Mouse (Mus musculus) small intestine, adult 2 months (tissue): ENCODE measurements around the gene 4930432K21Rik.

Experiments used
- CTCF ChIP-seq: fragments of 200-500 bp; IDR thresholded peaks from 2 replicates; pipeline ENCODE4 v1.5.1; 2012; ENCODE audit warnings: low read depth, mild to moderate bottlenecking, control low read depth, inconsistent platforms, low read length, moderate library complexity, mixed read lengths; ENCODE audit not compliant: insufficient replicate concordance, insufficient read length; ENCODE audit errors: extremely low read depth
- POLR2A ChIP-seq: fragments of 200-500 bp; IDR thresholded peaks from 2 replicates; pipeline ENCODE4 v1.6.1; 2012; ENCODE audit warnings: low read depth, mild to moderate bottlenecking, control low read depth, inconsistent platforms, low read length, moderate library complexity

- TF ChIP-seq CTCF (no peak), POLR2A (no peak)
Measured at GRCm38 (mm10) chr8:84126742-84127141, 21.1 kb upstream of the 4930432K21Rik start.
